Mouse (Mus musculus) CD4-positive, CD25-positive, alpha-beta regulatory T cell, adult 2 months (primary cell): ENCODE results near the gene Clasp2.
A peak's percentile ranks its signal among the peaks of the same experiment; 100 is the strongest.
"Not testable (repeated sequence)": the region's sequence is repeated elsewhere in the genome, so short reads cannot be mapped to it uniquely, and the experiment has no call there.

Experiments
- DNase-seq: peaks from one replicate; pipeline ENCODE4 v3.0.0-alpha.2; 2012; ENCODE audit warnings: low read depth, low spot score

Gene Clasp2

GRCm38 (mm10) chr9:113741108-113741636 lies at the start of gene Clasp2:
Clasp2 (plus strand) TSS chr9:113741473.
- peak; percentile 91 for DNase-seq

- DNase-seq, result no peak
Measured at GRCm38 (mm10) chr9:113701441-113702160, 39.7 kb upstream of the Clasp2 start.

GRCm38 (mm10) chr9:113706108-113706507 lies 35.2 kb upstream of the Clasp2 start:
- peak; percentile 39 for DNase-seq

- no peak for DNase-seq
Measured at GRCm38 (mm10) chr9:113706841-113707240, 34.4 kb upstream of the Clasp2 start.

GRCm38 (mm10) chr9:113707481-113708360 lies 33.6 kb upstream of the Clasp2 start, which contains the start of gene Pdcd6ip:
Pdcd6ip (minus strand) TSS chr9:113708259.
- peak; percentile 96 for DNase-seq

- DNase-seq, result no peak
Measured at GRCm38 (mm10) chr9:113708361-113709280, 32.7 kb upstream of the Clasp2 start.

GRCm38 (mm10) chr9:113710871-113711270 lies 30.4 kb upstream of the Clasp2 start:
- DNase-seq, result no peak

GRCm38 (mm10) chr9:113719063-113719462 lies 22.2 kb upstream of the Clasp2 start:
- peak; percentile 54 for DNase-seq

DNA sequence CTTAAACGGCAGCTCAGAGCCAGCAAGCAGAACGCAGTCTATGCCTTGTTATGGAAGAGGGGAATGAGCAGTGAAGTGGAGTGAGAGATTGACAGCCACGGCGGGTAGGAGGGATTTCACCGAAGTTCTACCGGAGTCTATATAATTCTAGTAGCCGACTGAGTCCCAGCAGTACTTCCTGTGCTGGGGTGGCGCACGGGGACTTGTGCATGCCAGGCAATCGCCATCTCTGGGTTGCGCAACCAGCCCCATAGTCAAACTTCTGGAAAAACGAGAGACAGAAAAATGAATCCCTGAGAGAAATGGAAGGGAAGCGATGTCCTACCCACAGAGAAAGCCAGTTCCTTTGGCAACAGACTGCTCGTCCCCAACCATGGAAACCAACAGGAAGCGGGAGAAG lies 16.6 kb upstream of the Clasp2 start:
- DNase-seq, result no peak

DNA sequence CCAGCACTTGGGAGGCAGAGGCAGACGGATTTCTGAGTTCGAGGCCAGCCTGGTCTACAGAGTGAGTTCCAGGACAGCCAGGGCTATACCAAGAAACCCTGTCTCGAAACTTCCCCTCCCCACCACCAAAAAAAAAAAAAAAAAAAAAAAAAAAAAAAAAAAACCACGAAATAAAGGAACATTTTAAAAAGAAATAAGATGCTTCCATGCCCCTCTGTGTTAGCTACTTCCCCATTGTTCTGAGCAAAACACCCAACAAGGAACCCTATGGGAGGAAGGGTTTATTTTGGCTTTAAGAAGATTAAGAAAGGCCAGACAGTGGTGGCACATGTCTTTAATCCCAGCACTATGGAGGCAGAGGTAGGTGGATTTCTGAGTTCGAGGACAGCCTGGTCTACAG lies 15.7 kb upstream of the Clasp2 start:
- not testable (repeated sequence) for DNase-seq

DNA sequence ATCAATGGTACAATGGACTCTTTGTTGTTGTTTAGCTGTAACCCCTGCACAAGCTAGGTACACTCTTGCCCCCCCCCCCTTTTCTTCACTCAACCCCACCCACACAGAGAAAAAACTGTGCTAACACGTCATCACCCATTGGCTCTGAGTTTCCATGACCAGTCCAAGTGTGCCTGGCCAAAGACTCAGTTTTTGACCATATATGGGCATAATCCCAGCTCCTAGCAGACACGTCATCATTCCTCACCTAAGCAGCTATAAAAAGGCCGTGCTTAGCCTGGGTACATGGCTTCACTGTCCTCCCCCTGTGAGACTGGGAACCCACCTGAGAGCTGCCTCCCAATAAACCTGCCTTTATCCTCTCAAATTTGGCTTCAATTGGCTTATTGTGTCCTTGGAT lies 15.1 kb upstream of the Clasp2 start:
- DNase-seq, result no peak

GRCm38 (mm10) chr9:113726991-113727680 lies 14.1 kb upstream of the Clasp2 start:
- no peak for DNase-seq

- DNase-seq, result no peak
Measured at GRCm38 (mm10) chr9:113731540-113731939, 9.7 kb upstream of the Clasp2 start.

DNA sequence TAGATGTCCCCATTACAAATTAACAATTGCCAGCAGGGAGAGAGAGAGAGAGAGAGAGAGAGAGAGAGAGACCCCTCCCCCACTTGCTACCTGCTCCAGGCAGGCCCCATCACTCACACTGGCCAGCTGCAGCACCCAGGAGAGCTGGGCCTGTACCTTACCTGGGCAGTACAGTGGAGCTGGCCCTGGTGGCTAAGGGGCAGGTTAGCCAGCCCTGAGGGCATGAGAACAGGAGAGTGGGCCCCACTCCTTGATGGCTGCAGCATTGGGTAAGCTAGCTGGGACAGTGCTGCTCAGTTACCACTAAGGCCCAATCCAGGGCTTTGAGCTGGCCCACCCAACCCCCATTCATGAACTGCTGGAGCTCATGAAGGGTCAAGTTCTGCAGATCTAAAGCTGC lies 5.4 kb upstream of the Clasp2 start:
- no peak for DNase-seq

- DNase-seq, result no peak
Measured at GRCm38 (mm10) chr9:113738021-113738420, 3.3 kb upstream of the Clasp2 start.

DNA sequence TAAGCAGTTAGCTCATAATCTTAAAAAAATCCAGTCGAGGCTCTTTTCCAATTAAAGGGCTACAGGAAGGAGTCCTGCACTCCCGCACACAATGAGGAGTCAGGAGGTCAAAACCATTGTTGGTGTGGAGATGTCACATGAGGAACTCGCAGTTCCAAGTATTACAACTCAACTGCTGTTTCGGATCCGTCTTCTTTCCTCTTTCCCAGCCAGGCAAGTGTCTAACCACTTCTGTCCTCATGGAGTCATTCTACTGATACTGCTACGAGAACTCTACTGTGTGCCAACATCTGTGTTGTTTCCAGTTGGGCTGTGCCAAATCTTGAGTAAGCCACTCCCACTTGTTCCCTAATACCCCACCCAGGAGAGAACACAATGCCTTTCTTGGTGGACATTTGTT lies 2.3 kb upstream of the Clasp2 start:
- DNase-seq, result no peak

DNA sequence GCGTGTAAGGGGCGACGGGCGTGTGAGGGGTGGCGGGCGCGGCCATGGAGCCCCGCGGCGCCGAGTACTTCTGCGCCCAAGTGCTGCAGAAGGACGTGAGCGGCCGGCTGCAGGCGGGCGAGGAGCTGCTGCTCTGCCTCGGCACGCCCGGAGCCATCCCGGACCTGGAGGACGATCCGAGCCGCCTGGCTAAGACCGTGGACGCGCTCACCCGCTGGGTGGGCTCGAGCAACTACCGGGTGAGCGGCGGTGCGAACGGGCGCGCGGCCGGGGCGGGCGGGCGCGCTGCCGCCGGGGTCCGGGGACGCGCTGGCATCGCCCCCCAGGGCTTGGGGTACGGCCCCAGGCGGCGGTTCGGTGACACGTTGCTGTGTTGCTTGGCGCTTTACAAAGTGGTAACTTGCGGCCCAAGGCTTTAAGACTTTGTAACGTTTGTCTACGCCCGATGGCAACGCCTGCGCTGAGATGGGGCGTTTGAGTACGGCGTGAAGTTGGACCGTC lies 414 bp downstream of the Clasp2 start:
- DNase-seq, result peak; percentile 74

GRCm38 (mm10) chr9:113742361-113742794 lies 1.1 kb downstream of the Clasp2 start:
- DNase-seq, result peak; percentile 47

DNA sequence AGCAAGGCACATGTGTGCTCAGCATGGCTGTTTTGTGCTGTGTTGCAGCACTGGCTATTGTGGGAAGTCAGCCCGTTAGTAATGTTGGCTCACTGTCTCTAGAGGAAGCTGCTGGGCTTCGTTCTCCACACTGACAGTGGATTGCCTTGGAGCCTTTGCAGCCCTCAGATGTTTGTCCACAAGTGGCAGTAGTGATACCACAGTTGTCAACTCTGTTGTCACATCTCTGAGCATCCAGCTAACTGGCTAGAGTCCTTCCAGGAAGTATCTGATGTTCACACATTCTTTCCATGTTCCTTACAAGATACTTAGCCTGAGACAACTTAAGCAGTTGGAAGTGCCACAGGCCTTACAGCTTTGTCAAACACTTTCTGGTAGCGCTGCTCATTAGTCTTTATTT lies 2.0 kb downstream of the Clasp2 start:
- DNase-seq, result peak; percentile 23

GRCm38 (mm10) chr9:113749356-113749755 lies 8.1 kb downstream of the Clasp2 start:
- DNase-seq, result no peak
